Mouse (Mus musculus): ENCODE data around the gene Clstn3. TPM values are rescaled to one million over a fixed set of nuclear protein-coding genes. Genes with fewer than 3 reads are reported as not detected.

Gene Clstn3
- total RNA-seq, 2 experiments from 2014 or later: 393 to 399 TPM

GRCm38 (mm10) chr6:124463881-124464291, 708 bp downstream of the Clstn3 start:
- no peak for TF ChIP-seq CTCF (IDR thresholded peaks at IDR 0.05)
- Histone ChIP-seq H3K4me3 (peak overlapping the region; percentile 74), H3K27ac (peak overlapping the region; percentile 90)
- peak in 1 of 2 experiments; percentile 32 for DNase-seq (ENCODE audit: extremely low spot score in 1 of 2, low spot score in 2 of 2)
- intact Hi-C loops (cut with DNase I): loop anchor here (2.0 kb wide), 1 partner anchor 49 kb away; the partner anchor contains the start of gene Pex5

DNA sequence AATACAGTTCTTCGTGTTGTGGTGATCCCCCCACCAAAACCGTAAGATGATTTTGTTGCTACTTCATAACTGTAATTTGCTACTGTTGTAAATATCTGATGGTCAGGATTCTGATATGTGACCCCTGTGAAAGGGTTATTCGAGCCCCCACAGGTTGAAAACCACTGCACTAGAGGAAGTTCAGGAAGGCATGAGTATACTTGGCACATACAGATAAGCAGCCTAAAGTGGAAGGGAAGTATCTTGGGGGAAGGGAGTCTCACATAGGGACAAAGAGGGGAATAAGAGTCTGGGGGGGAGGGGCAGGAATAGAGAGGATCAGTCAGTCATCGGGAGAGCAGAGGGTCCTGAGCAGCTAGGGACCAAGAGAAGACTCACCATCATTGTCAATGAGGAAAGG, 5.2 kb downstream of the Clstn3 start:
- intact Hi-C loops (cut with DNase I): no loop called here
- TF ChIP-seq CTCF (IDR thresholded peaks at IDR 0.05): no peak
- DNase-seq (ENCODE audit: extremely low spot score in 1 of 2, low spot score in 2 of 2): no peak
- Histone ChIP-seq H3K4me3 (no peak overlapping the region), H3K27ac (no peak overlapping the region)

- Histone ChIP-seq H3K27ac (no peak overlapping the region), H3K4me3 (no peak overlapping the region)
- intact Hi-C loops (cut with DNase I): no loop called here
- TF ChIP-seq CTCF (IDR thresholded peaks at IDR 0.05): no peak
- DNase-seq (ENCODE audit: extremely low spot score in 1 of 2, low spot score in 2 of 2): no peak
Observed at GRCm38 (mm10) chr6:124458505-124458904, 6.1 kb downstream of the Clstn3 start.

DNA sequence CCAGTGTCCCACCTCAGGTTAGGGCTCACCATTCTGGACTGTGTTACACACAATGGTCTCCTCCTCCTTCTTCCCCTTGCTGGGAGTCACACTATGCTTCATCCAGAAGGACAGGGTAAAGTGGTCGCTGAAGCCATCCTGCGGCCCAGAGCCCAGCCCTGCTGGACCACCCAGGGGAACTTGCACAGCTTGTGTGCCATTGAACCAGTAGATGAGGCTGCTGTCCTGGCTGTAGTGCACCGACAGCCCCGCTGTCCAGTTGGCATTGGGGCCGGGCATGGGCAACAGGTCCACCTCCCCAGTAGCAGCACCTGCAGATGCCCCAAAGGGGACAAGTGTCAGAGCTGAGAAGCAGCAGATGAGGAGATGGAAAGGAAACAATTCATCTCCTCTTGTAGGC, 6.8 kb downstream of the Clstn3 start:
- H3K27ac ChIP-seq: no peak overlapping the region

DNA sequence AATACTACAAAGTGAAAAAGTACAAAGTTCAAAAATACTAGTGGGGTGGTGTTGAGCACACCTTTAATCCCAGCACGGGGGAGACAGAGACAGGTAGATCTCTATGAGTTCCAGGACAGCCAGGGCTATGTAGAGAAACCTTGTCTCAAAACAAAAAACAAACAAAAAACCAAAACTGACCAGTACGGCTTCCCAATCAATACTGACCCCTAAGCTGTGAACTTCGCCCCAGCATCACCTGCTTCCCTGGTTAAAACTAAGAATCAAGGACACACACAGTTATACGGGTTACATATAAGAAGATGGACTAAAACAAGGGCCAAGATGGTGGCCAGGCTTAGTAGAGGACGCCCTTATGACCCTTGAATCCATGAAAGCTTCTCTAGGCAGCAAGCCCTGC, 8.4 kb downstream of the Clstn3 start:
- Histone ChIP-seq H3K27ac (no peak overlapping the region), H3K4me3 (no peak overlapping the region)
- intact Hi-C loops (cut with DNase I): no loop called here
- no peak for DNase-seq (ENCODE audit: extremely low spot score in 1 of 2, low spot score in 2 of 2)
- TF ChIP-seq CTCF (IDR thresholded peaks at IDR 0.05): no peak

More for the DNA sequence above, 6.8 kb downstream of the Clstn3 start:
- no peak overlapping the region for H3K4me3 ChIP-seq
- TF ChIP-seq CTCF (IDR thresholded peaks at IDR 0.05): no peak
- DNase-seq (ENCODE audit: extremely low spot score in 1 of 2, low spot score in 2 of 2): no peak
- intact Hi-C loops (cut with DNase I): no loop called here

- DNase-seq (ENCODE audit: extremely low spot score in 1 of 2, low spot score in 2 of 2): no peak
Observed at GRCm38 (mm10) chr6:124453756-124454155, 10.8 kb downstream of the Clstn3 start.

GRCm38 (mm10) chr6:124451995-124452394, 12.6 kb downstream of the Clstn3 start:
- Histone ChIP-seq H3K27ac (no peak overlapping the region), H3K4me3 (no peak overlapping the region)
- intact Hi-C loops (cut with DNase I): no loop called here
- no peak for TF ChIP-seq CTCF (IDR thresholded peaks at IDR 0.05)
- no peak for DNase-seq (ENCODE audit: extremely low spot score in 1 of 2, low spot score in 2 of 2)

More at GRCm38 (mm10) chr6:124453756-124454155, 10.8 kb downstream of the Clstn3 start:
- no peak overlapping the region for H3K27ac ChIP-seq
- H3K4me3 ChIP-seq: no peak overlapping the region
- TF ChIP-seq CTCF (IDR thresholded peaks at IDR 0.05): no peak
- intact Hi-C loops (cut with DNase I): no loop called here

- no peak overlapping the region for H3K27ac ChIP-seq
- DNase-seq (ENCODE audit: extremely low spot score in 1 of 2, low spot score in 2 of 2): no peak
- no peak for TF ChIP-seq CTCF (IDR thresholded peaks at IDR 0.05)
- H3K4me3 ChIP-seq: no peak overlapping the region
- intact Hi-C loops (cut with DNase I): no loop called here
Observed at GRCm38 (mm10) chr6:124449668-124450383, 14.8 kb downstream of the Clstn3 start.

DNA sequence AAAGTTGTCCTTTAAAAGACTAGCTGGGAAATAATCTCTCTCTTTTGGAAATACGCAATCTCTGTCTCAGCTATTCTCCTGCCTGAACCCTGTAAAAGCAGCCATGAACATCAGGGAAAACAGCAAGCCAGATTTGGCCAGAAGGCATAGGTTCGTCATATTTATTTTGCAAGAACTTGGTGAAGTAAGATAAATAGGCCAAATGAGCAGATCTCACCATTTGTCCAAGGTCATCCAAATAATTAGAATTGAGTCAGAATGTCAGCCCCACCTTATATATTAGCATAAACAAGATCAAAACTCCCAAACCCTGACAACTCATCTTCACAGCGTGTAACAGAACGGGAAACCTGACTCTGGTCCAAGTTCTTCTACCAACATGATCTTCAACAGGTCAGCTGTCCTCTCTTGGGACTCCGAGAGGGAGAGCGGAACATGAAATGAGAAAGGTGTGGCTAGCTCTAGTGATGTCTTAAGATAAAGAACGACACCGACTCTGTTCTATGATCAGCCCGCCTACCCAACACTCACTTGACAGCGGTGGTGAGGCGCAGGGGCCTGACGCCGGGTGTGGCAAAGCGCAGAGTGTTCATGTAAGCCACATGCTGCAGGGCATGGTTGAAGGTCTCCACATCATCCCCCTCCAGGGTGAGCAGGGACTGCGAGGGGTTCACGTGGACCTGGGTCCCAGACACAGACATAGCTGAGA, 15.5 kb downstream of the Clstn3 start:
- TF ChIP-seq CTCF (IDR thresholded peaks at IDR 0.05): no peak
- DNase-seq (ENCODE audit: extremely low spot score in 1 of 2, low spot score in 2 of 2): no peak
- intact Hi-C loops (cut with DNase I): no loop called here
- Histone ChIP-seq H3K4me3 (no peak overlapping the region), H3K27ac (no peak overlapping the region)

DNA sequence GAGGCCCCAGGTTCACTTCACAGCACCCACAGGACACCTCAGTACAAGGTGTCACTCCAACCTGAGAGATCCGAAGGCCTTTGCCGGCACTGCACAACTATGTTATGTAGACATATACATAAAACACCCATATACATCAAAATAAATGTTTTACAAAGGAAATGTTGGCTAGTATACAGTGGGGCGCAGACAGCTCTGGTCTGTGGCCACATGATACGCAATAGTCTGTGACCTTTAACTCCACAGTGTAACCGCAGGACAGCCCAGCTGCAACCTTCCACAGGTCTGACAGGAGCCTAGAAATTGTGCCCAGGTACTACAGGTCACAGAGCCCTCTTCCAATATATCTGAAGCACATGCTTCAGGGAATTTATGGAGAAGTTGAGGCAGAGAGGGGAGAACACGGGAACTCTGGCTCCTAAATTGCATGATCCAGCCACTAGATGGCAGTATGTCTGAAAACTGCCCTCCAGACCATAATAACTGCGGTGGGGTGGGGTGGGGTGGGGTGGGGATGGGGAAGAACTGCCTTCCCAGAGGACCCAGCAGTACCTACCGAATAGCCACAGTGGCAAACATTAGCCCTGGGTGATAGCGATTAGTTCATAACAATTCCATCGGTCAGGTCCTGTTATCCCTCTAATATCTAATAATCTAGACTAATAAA, 16.3 kb downstream of the Clstn3 start:
- intact Hi-C loops (cut with DNase I): no loop called here
- Histone ChIP-seq H3K4me3 (no peak overlapping the region), H3K27ac (no peak overlapping the region)
- peak; percentile 63 for TF ChIP-seq CTCF (IDR thresholded peaks at IDR 0.05)
- DNase-seq (ENCODE audit: extremely low spot score in 1 of 2, low spot score in 2 of 2): no peak

GRCm38 (mm10) chr6:124447356-124447755, 17.2 kb downstream of the Clstn3 start:
- intact Hi-C loops (cut with DNase I): no loop called here
- no peak overlapping the region for H3K4me3 ChIP-seq
- H3K27ac ChIP-seq: no peak overlapping the region
- no peak for TF ChIP-seq CTCF (IDR thresholded peaks at IDR 0.05)
- DNase-seq (ENCODE audit: extremely low spot score in 1 of 2, low spot score in 2 of 2): no peak

DNA sequence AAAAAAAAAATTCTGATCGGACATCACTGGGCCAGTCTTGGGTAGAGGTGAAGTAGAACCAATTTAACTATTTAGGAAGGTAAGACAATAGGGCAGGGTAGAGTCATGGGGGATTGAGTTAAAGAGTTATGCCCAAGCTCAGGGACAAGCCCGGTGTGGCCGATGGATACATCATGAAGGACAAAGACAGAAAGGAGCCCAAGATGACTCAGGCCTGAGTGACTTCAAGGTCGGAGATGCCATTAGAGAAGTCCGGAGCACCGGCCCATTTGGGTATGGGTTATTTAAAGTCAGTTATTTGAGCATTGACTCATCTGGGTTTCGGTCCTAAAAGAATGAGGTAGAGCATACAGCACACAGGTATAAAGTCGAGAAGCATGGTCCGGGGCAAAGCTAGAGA, 18.1 kb downstream of the Clstn3 start:
- H3K27ac ChIP-seq: no peak overlapping the region
- intact Hi-C loops (cut with DNase I): no loop called here
- no peak overlapping the region for H3K4me3 ChIP-seq
- DNase-seq (ENCODE audit: extremely low spot score in 1 of 2, low spot score in 2 of 2): no peak
- no peak for TF ChIP-seq CTCF (IDR thresholded peaks at IDR 0.05)
